Mouse (Mus musculus): ENCODE measurements around the gene 2310003L06Rik.

2310003L06Rik gene

GRCm38 (mm10) chr5:87969201-87969600, at the start of gene 2310003L06Rik, which contains the start of gene Gm28434:
TSS of gene 2310003L06Rik (plus strand) at chr5:87969459.
TSS of gene Gm28434 (plus strand) at chr5:87969517.
- DNase-seq (ENCODE audit: extremely low read depth, low read depth), result no peak

GRCm38 (mm10) chr5:87925372-87925771, 43.9 kb upstream of the 2310003L06Rik start, which contains the start of gene Csn3:
TSS of gene Csn3 (plus strand) at chr5:87925579.
- no peak for DNase-seq (ENCODE audit: extremely low read depth, low read depth)

GRCm38 (mm10) chr5:87931603-87932002, 37.7 kb upstream of the 2310003L06Rik start:
- no peak for DNase-seq (ENCODE audit: extremely low read depth, low read depth)

- no peak for DNase-seq (ENCODE audit: extremely low read depth, low read depth)
Measured at GRCm38 (mm10) chr5:87940752-87941151, 28.5 kb upstream of the 2310003L06Rik start.

GRCm38 (mm10) chr5:87942515-87942914, 26.7 kb upstream of the 2310003L06Rik start:
- no peak for DNase-seq (ENCODE audit: extremely low read depth, low read depth)

GRCm38 (mm10) chr5:87951836-87952235, 17.4 kb upstream of the 2310003L06Rik start:
- DNase-seq (ENCODE audit: extremely low read depth, low read depth), result no peak

GRCm38 (mm10) chr5:87979139-87979538, 9.9 kb downstream of the 2310003L06Rik start, which contains the start of gene Cabs1:
TSS of gene Cabs1 (plus strand) at chr5:87979439.
- DNase-seq (ENCODE audit: extremely low read depth, low read depth), result no peak

GRCm38 (mm10) chr5:87982468-87983214, 13.4 kb downstream of the 2310003L06Rik start:
- no peak for DNase-seq (ENCODE audit: extremely low read depth, low read depth)

GRCm38 (mm10) chr5:88002249-88002648, 33.0 kb downstream of the 2310003L06Rik start, which contains the start of gene Smr3a:
TSS of gene Smr3a (plus strand) at chr5:88002549.
- no peak for DNase-seq (ENCODE audit: extremely low read depth, low read depth)

GRCm38 (mm10) chr5:88005241-88005640, 36.0 kb downstream of the 2310003L06Rik start:
- DNase-seq (ENCODE audit: extremely low read depth, low read depth), result no peak
